Mouse (Mus musculus): Measurements from ENCODE around the gene Acvrl1. TPM values are rescaled to one million over a fixed set of nuclear protein-coding genes. Genes with fewer than 3 reads are reported as not detected.
A peak's percentile ranks its signal among the peaks of the same experiment; 100 is the strongest.

Acvrl1 gene
- 6.9 and 8.2 TPM in 2 replicates for total RNA-seq (2015)
- total RNA-seq (2017): 27.6 and 34.9 TPM in 2 replicates

DNA sequence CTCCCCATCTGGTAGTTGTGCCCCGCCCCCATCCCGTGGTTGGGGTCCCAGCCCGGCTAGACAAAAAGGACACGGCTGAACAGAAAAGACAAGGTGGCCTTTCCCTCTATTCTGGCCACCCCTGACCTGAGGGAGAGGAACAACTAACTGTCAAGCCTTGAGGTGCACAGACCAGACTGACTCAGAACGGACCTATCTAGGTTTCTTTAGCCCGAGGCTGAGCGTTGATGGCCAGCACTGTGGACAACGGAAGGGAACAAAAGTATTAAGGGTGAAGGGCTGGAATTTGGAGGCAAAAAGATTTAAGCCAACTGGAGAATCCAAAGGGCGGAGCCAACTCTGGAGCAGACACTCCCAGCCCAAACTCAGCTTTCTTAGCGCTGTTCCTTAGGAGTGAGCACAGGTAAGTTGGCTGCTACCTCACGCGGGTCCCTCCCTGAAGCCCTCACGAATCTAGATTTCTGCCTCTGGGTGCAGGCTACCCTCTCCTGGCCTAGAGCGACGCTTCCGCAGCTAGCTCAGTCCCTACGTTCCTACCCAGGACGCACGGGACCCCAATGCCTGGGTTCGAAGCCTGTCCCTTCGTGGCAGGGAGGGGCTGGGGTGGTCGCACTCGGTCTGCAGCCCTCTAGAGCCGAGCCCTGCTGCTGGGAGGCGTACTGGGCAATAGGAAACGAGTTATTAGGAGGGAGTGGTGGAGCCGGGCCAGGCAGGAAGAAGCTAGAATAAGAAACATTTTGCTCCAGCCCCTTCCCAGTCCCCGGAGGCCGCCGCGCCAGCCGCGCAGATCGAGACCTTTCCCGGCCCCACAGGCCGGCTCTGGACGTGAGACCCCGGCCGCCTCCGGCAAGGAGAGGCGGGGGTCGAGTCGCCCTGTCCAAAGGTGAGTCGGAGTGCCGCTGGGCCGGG lies at the start of gene Acvrl1:
TSS of gene Acvrl1 (plus strand) at position 342 of the 909 bp plus-strand sequence.
- ATAC-seq (ENCODE audit: poor library complexity, severe bottlenecking): no peak; the same call in none of the 2 replicates

- ATAC-seq (ENCODE audit: poor library complexity, severe bottlenecking): peak; percentile 89
Observed at GRCm38 (mm10) chr15:101078731-101079156, 49.6 kb upstream of the Acvrl1 start.

- ATAC-seq (ENCODE audit: poor library complexity, severe bottlenecking): no peak
Observed at GRCm38 (mm10) chr15:101080031-101080520, 48.2 kb upstream of the Acvrl1 start.

DNA sequence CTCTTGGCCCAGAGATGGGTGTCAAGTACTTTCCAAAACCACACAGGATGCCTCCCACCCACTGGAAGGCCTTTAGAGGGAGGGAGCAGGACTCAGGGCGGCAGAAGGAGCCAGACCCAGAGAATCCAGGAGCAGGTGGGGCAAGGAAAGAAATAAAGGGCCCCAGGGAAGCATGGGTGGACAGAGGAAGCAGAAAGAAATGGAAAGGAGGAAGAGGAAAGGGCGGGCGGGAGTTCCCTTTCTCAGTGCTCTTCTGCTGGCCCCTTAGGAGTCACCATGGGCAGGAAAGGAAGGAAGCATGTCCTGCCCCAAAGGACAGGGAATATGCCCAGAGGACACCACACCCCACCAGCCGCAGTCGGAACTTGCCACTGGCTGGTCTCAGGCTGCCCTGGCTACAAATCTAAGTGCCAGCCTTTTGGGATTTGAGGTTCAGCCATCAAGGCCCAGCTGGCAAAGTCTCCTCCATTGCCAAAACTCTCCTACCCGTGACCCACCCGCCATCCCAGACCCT lies 47.2 kb upstream of the Acvrl1 start:
- ATAC-seq (ENCODE audit: poor library complexity, severe bottlenecking): no peak

DNA sequence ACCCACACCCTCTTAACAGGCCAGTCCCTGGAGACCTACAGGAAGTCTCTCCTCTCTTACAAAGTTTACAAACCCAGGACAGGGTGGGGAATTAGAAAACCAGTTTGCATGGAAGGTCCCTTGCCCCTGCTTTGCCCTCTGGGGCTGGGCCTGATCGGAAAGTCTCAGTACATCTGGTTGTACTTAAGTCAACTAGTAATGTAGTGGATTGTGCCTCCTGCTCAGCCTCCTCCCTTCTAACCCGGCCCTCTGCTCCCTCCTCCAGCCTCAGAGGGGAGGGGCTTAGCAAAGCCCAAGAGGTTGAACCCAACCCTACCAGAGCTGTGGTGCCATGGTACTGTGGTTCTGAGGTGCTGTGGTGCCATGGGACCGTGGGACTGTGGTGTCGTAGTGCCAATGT lies 46.1 kb upstream of the Acvrl1 start:
- ATAC-seq (ENCODE audit: poor library complexity, severe bottlenecking): no peak

- peak; percentile 91 for ATAC-seq (ENCODE audit: poor library complexity, severe bottlenecking)
Observed at GRCm38 (mm10) chr15:101084499-101084898, 43.8 kb upstream of the Acvrl1 start.

GRCm38 (mm10) chr15:101086451-101086850 lies 41.9 kb upstream of the Acvrl1 start:
- no peak for ATAC-seq (ENCODE audit: poor library complexity, severe bottlenecking)

DNA sequence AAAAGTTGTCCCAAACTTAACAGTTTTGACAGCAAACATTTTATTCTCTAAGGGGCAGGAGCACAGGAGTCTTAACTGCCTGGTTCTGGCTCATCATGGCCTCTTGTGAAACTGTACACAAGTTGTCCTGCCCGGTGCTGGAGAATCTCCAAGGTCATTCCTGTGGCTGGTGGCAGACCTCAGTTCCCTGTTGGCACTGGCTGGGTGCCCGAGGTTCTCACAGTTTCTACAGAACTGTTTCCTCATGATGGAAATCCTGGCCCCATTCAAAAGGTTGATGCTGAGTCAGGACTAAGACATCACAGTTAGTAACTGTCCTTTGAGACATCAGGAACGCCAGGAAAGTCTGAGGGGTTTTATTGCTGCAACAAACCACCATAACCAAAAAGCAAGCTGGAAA lies 41.4 kb upstream of the Acvrl1 start:
- no peak for ATAC-seq (ENCODE audit: poor library complexity, severe bottlenecking)

DNA sequence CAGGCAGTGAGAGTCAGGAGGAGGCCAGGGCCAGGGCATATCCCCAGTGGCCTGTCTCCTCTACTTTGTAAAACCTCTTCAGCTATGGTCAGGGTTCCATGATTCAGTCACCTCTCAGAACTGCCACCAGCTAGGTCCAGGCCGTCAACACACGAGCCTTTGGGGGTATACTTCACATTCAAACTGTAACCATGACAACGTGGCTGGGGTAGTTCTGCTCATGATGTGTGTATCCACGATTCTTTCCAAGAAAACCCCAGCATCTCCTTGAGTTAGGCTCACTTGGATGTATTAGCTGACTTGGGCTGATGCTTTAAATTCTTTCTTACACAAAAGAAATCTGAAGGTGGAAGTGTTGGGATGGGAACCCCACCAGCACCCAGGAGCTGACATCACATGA lies 40.0 kb upstream of the Acvrl1 start:
- ATAC-seq (ENCODE audit: poor library complexity, severe bottlenecking): no peak

- no peak for ATAC-seq (ENCODE audit: poor library complexity, severe bottlenecking)
Observed at GRCm38 (mm10) chr15:101091551-101091950, 36.8 kb upstream of the Acvrl1 start.

DNA sequence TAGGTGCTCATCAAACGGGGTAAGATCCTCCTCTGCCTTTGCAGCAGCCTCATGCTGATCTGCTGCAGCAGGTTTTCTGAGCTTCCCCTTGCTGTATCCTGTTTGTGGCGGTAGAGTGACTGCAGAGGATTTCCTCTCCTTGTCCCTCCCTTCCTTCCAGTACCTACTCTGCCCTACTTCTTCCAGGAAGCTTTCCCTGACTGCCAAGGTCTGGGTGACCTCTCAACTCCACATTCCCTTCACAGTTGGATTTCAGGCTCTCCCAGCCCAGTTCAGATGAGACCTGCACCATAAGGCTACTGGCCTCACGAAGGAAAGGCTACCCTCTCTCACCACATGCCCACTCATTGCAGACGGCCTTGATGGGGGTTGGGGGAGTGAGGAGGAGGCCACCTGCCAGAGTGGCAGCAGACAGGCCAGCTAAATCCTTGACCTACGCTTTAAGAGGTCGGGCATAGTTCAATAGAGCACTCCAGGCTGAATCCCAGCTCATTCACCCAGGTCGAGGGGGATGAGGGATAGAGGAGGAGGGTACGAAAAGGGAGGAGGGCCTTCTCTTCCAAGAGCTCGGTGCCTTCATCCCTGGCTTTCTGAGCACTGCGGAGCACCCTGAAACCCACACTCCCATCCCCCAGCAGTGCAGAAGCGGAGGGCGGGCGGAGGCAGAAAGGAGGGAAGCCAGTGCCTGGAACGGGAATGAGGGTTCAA lies 36.0 kb upstream of the Acvrl1 start:
- no peak for ATAC-seq (ENCODE audit: poor library complexity, severe bottlenecking)

- no peak for ATAC-seq (ENCODE audit: poor library complexity, severe bottlenecking)
Observed at GRCm38 (mm10) chr15:101092829-101093648, 35.3 kb upstream of the Acvrl1 start.

- no peak for ATAC-seq (ENCODE audit: poor library complexity, severe bottlenecking)
Observed at GRCm38 (mm10) chr15:101093988-101094387, 34.3 kb upstream of the Acvrl1 start.

- ATAC-seq (ENCODE audit: poor library complexity, severe bottlenecking): no peak
Observed at GRCm38 (mm10) chr15:101094979-101095378, 33.3 kb upstream of the Acvrl1 start.

DNA sequence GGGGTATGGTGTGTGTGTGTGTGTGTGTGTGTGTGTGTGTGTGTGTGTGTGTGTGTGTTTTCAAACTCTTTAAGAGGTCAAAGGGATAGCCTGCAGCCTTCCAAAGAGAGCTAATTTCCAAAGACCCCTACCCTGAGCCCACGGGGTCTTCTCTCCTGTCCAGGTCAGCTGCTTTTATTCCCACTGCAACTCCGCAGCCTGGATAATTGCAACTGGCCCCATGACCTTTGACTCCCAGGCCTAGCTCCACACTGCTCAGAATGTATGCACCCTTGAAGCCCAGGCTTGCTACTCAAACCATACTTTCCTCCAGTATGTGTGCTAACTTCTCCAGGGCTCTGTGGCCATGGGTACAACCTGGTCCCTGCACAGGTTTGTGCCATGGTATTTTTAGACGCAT lies 32.9 kb upstream of the Acvrl1 start:
- no peak for ATAC-seq (ENCODE audit: poor library complexity, severe bottlenecking)

GRCm38 (mm10) chr15:101097985-101098651 lies 30.2 kb upstream of the Acvrl1 start:
- peak; percentile 35; the same call in 1 of the 2 replicates for ATAC-seq (ENCODE audit: poor library complexity, severe bottlenecking)

DNA sequence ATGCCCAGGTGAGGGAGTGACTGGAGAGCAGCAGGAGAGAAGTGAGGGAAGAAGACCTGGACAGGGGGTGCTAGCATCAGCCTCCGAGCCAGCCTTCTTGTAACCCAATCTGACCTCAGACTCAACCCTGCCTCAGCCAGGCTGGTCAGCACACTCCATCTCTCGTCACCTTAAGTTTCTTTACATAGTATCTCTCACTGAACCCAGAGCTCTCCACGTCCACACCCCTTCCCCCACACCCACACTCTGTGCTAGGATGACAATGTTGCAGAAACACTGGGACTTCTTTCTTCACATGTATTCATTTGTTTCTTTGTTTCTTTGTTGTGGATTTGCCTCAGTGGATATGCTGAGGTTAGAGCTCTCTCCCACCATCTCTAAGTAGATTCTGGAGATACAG lies 27.3 kb upstream of the Acvrl1 start:
- ATAC-seq (ENCODE audit: poor library complexity, severe bottlenecking): no peak

GRCm38 (mm10) chr15:101103605-101104304 lies 24.6 kb upstream of the Acvrl1 start:
- peak; percentile 57 for ATAC-seq (ENCODE audit: poor library complexity, severe bottlenecking)

GRCm38 (mm10) chr15:101105496-101105994 lies 22.8 kb upstream of the Acvrl1 start:
- ATAC-seq (ENCODE audit: poor library complexity, severe bottlenecking): peak; percentile 99

All from megakaryocyte, adult 5-6 weeks (primary cell).